Mouse (Mus musculus) heart, adult 8-10 months (tissue): ENCODE results near the gene Nat8f1. TPM values are rescaled to one million over a fixed set of nuclear protein-coding genes. Genes with fewer than 3 reads are reported as not detected.

Source experiments
- total RNA-seq, 4 experiments: library from RNA; stranded (reverse); gene quantifications; 2 replicates each; pipeline ENCODE4 v1.2.4; 2022

Nat8f1 gene
- total RNA-seq, 4 experiments from 2014 or later: 1.8 to 4.6 (median 3.2) TPM

Other genes with a start within 250 kb of the Nat8f1 start
- gene Nat8f7, start 202.5 kb downstream of the Nat8f1 start, total RNA-seq: under 1 TPM in 2 of 4 experiments, not detected in 2; 0.30 to 0.72 TPM
- under 1 TPM; 0.41 to 0.66 (median 0.46) TPM for gene Nat8f3, start 149.9 kb downstream of the Nat8f1 start, total RNA-seq
- under 1 TPM in 1 of 4 experiments, not detected in 3; 0.63 TPM for gene Nat8f6, start 94.7 kb downstream of the Nat8f1 start, total RNA-seq
- gene Nat8f5, start 94.7 kb downstream of the Nat8f1 start, total RNA-seq: not detected
- not detected for gene Nat8, start 83.6 kb downstream of the Nat8f1 start, total RNA-seq
- under 1 TPM in 2 of 4 experiments, not detected in 2; 0.06 to 0.09 TPM for gene Nat8f2, start 46.5 kb downstream of the Nat8f1 start, total RNA-seq
- gene Nat8f4, start 10.8 kb downstream of the Nat8f1 start, total RNA-seq: 1 to 10 TPM in 2 of 4 experiments, under 1 TPM in 2; 0.80 to 1.6 (median 1.1) TPM
- gene Tprkb, start 3.8 kb downstream of the Nat8f1 start, total RNA-seq: 10 to 100 TPM; 12.3 to 14.6 (median 13.8) TPM
- 10 to 100 TPM; 33.4 to 41.0 (median 37.0) TPM for gene Dusp11, start 46.0 kb upstream of the Nat8f1 start, total RNA-seq
- gene Figla, start 100.5 kb upstream of the Nat8f1 start, total RNA-seq: not detected
- gene Add2, start 113.0 kb upstream of the Nat8f1 start, total RNA-seq: under 1 TPM; 0.12 to 0.38 (median 0.20) TPM